Mouse (Mus musculus) kidney, embryonic 16.5 days (tissue): ENCODE results near the gene Mfap5. TPM values are rescaled to one million over a fixed set of nuclear protein-coding genes. Genes with fewer than 3 reads are reported as not detected.
"Not testable (repeated sequence)": the region's sequence is repeated elsewhere in the genome, so short reads cannot be mapped to it uniquely, and the experiment has no call there.

Experiments used
- ATAC-seq: fragments of 200-750 bp; cut with Nextera tagmentation; 2 replicates; pipeline ENCODE4 v1.8.0; 2017; ENCODE audit warnings: moderate TSS enrichment; ENCODE audit not compliant: low FRiP score, low TSS enrichment
- H3K27ac ChIP-seq: fragments of 300-500 bp; sonication (generic); 2 replicates; pipeline ENCODE4 v1.5.1; 2014; ENCODE audit warnings: low read length
- H3K27me3 ChIP-seq: fragments of 300-500 bp; sonication (generic); 2 replicates; pipeline ENCODE4 v1.6.1; 2014; ENCODE audit warnings: low read length, control low read depth, mixed read lengths; ENCODE audit not compliant: insufficient read depth
- H3K36me3 ChIP-seq: fragments of 300-500 bp; sonication (generic); 2 replicates; pipeline ENCODE4 v1.6.1; 2014; ENCODE audit warnings: low read length, control low read depth, mixed read lengths; ENCODE audit not compliant: insufficient read depth
- H3K4me1 ChIP-seq: fragments of 300-500 bp; sonication (generic); 2 replicates; pipeline ENCODE4 v1.6.1; 2014; ENCODE audit warnings: low read length, control low read depth, mixed read lengths; ENCODE audit not compliant: insufficient read depth
- H3K4me2 ChIP-seq: fragments of 300-500 bp; sonication (generic); replicated peaks from 2 replicates; pipeline ENCODE4 v1.6.1; 2014; ENCODE audit warnings: low read depth, low read length
- H3K4me3 ChIP-seq: fragments of 300-500 bp; sonication (generic); 2 replicates; pipeline ENCODE4 v1.5.1; 2014; ENCODE audit warnings: mild to moderate bottlenecking, low read length
- H3K9ac ChIP-seq: fragments of 300-500 bp; sonication (generic); replicated peaks from 2 replicates; pipeline ENCODE4 v1.6.1; 2014; ENCODE audit warnings: low read length
- H3K9me3 ChIP-seq: fragments of 300-500 bp; sonication (generic); 2 replicates; pipeline ENCODE4 v1.6.1; 2016; ENCODE audit warnings: low read length, control low read depth
- WGBS: fragments of 180-500 bp; shearing (Covaris S2); extraction: QIAGEN DNeasy Blood & Tissue Kit; methylation state at CpG from one replicate; pipeline ENCODE4 v1.1.7; 2014; 5-methylcytosine and 5-hydroxymethylcytosine counted together
- polyA plus RNA-seq: library from polyadenylated mRNA; unstranded; fragments of >200 nt; fragmentation: Nextera tagmentation; extraction: Ambion mirVana; gene quantifications from 2 replicates; pipeline ENCODE4 v1.2.1, GENCODE M21; 2015

Gene Mfap5
- polyA plus RNA-seq, 1 experiment from 2014 or later = 28.0 TPM

DNA sequence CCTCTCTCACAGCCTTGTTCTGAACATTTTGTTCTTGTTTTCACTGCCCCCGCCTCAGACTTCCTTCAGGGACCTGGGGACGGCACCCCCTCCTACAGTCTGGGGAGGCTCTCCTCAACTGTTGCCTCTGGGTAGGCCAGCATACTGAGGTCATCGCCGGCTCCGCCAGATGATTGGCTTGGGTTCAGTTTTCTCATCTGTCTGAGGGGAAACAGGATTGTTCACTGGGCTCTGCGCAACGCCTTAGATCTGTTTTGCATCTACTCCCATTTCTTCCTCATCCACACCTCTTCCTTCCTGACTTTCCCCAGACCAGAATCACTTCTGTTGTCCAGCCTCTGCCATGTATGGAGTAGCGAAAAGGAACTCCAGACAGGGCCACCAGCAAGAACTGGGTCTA, 2.8 kb downstream of the Mfap5 start:
- H3K36me3 ChIP-seq = no peaks in the 10 kb centered on the region
- H3K9ac ChIP-seq = no peak overlapping the region
- H3K4me1 ChIP-seq = peaks cover 12% of the 10 kb centered on the region; the same call in 1 of the 2 replicates
- no peak overlapping the region for H3K4me3 ChIP-seq
- H3K27me3 ChIP-seq = no peaks in the 10 kb centered on the region
- H3K9me3 ChIP-seq = no peaks in the 10 kb centered on the region
- ATAC-seq = no peak; the same call in 1 of the 2 replicates
- no peak overlapping the region for H3K27ac ChIP-seq
- H3K4me2 ChIP-seq = no peak overlapping the region
- WGBS = 71% methylated on average over 8 of the region's 8 CpGs

DNA sequence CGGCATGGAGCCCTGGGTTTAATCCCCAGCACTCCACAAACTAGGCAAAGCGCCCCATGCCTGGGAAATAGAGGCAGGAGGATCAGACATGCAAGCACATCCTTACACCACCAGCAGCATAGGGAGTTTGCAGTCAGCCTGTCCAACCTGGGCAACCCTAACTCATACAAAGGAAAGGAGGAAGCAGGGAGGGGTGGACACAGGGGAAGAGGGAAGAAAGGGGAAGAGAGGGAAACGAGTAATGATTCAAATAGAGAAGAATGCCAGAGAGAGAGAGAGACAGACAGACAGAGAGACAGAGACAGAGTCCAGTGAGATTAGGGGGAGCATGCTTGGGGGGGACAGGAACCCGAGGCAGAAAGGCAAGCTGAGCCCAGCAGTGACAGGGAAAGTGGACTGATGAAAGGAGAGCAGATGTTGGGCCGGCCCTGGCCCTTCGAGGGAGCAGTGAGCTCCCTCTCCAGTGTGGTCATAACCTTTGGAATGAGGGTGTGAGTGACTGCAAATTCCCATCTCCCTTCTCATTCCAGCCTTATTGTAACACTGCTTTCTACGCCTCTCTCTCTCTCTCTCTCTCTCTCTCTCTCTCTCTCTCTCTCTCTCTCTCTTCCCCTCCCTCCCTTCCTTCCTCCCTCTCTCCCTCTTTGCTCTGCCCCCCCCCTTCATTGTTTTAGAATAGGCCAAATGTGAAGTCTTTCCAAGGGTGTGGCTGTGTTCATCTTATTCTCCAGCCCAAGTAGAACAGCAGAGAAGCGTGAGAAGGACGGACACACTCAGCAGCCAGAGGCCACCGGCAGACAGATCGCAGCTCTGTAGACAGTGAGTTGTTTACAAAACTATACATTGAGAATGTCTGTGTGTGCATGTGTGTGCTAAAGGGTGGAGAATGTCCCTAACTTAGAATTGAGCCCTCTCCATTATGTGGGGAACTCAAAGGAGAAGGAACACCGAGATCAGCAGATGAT, 7.6 kb downstream of the Mfap5 start:
- ATAC-seq = peak; percentile 35; the same call in 1 of the 2 replicates
- H3K27ac ChIP-seq = no peak overlapping the region
- H3K4me3 ChIP-seq = no peak overlapping the region
- no peaks in the 10 kb centered on the region for H3K27me3 ChIP-seq
- no peaks in the 10 kb centered on the region for H3K4me1 ChIP-seq
- H3K9me3 ChIP-seq = no peaks in the 10 kb centered on the region
- H3K4me2 ChIP-seq = no peak overlapping the region
- no peak overlapping the region for H3K9ac ChIP-seq
- H3K36me3 ChIP-seq = no peaks in the 10 kb centered on the region
- WGBS = 53% methylated on average over 12 of the region's 12 CpGs

DNA sequence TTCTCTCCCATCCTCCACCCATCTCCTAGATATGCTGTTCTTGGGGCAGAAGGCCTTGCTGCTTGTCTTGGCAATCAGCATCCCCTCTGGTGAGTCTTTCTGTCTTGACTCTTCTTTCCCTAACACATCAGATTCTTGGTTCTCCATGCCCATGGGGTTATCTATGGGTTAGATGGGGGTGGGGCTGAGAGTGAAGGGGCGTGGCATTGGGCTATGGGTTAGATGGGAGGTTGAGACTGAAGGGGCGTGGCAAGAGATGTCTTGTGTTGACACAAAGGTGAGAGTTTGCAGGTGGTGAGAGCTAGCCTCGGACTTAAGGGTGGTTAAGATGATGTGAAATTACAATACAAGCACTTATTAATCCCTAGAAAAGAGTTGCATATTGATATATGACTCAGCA, 8.7 kb downstream of the Mfap5 start:
- no peaks in the 10 kb centered on the region for H3K27me3 ChIP-seq
- H3K9me3 ChIP-seq = no peaks in the 10 kb centered on the region
- 83% methylated on average over 3 of the region's 3 CpGs for WGBS

DNA sequence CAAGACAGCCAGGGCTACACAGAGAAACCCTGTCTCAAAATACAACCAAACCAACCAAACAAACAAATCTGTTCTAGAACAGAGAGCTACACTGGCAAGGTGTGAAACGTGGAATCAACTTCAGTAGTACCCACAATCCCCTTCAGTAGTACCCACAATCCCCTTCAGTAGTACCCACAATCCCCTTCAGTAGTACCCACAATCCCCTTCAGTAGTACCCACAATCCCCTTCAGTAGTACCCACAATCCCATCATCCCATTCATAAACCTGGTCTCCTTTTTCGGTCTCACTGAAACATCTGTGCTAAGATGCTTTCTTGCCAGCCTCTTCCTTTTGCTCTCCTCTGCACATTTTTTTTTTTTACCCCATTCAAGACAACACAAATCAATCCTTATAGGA, 10.1 kb downstream of the Mfap5 start:
- 91% methylated on average over 2 of the region's 2 CpGs for WGBS
- not testable (repeated sequence) for H3K9me3 ChIP-seq, H3K4me3 ChIP-seq, H3K36me3 ChIP-seq, H3K27ac ChIP-seq, H3K27me3 ChIP-seq, H3K4me2 ChIP-seq, ATAC-seq, H3K9ac ChIP-seq, H3K4me1 ChIP-seq

More for the DNA sequence above, 8.7 kb downstream of the Mfap5 start:
- no peak overlapping the region for H3K27ac ChIP-seq
- no peaks in the 10 kb centered on the region for H3K4me1 ChIP-seq
- no peak overlapping the region; the same call in 1 of the 2 replicates for H3K4me2 ChIP-seq
- H3K4me3 ChIP-seq = no peak overlapping the region
- H3K9ac ChIP-seq = no peak overlapping the region
- no peak for ATAC-seq
- no peaks in the 10 kb centered on the region for H3K36me3 ChIP-seq

DNA sequence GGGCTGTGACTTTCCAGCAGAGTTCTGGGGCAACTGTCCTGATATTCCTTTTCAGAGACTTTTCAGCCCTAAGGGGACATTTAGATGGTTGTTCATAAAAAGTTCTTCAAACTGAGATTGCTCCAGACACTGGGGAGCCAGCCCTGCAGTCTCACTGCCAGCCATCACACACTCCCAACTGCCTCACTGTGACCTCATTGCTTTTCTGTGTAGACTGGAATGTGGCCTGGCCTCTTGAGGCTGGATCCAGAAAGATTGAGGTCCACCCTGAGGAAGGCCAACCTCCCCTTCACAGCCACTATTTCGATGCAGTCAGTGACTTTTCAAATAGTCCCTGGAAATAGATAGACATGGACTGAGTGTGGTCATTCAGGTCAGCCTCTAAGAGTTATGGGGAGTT, 12.0 kb downstream of the Mfap5 start:
- no peaks in the 10 kb centered on the region for H3K36me3 ChIP-seq
- 48% methylated on average over 1 of the region's 1 CpGs for WGBS
- H3K4me2 ChIP-seq = no peak overlapping the region
- H3K27ac ChIP-seq = no peak overlapping the region
- no peaks in the 10 kb centered on the region for H3K9me3 ChIP-seq
- no peak overlapping the region for H3K9ac ChIP-seq
- H3K4me1 ChIP-seq = no peaks in the 10 kb centered on the region
- no peak for ATAC-seq
- H3K4me3 ChIP-seq = no peak overlapping the region
- H3K27me3 ChIP-seq = no peaks in the 10 kb centered on the region

DNA sequence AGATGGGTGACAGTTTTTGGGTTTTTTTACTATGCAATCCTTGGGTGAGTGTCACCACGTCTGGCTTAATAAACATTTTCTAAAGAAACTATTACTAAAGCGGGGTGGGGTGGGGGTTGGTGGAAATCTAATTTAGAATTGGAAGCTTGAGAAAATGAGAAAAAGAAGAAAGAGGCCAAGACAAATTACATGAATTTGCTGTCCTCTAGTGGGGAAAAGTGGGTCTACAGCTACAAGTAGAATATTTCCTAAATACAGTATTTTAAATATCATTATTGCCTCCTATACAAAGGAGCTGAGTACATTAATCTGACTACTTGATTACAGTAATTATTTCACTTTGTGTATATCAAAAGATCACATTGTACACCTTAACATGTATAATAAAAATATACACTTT, 13.7 kb downstream of the Mfap5 start:
- no peak overlapping the region for H3K4me2 ChIP-seq
- no peak for ATAC-seq
- no peaks in the 10 kb centered on the region for H3K27me3 ChIP-seq
- H3K4me1 ChIP-seq = no peaks in the 10 kb centered on the region
- H3K9me3 ChIP-seq = no peaks in the 10 kb centered on the region
- WGBS = 51% methylated on average over 2 of the region's 2 CpGs
- no peak overlapping the region for H3K4me3 ChIP-seq
- no peaks in the 10 kb centered on the region for H3K36me3 ChIP-seq
- no peak overlapping the region for H3K9ac ChIP-seq
- H3K27ac ChIP-seq = no peak overlapping the region

DNA sequence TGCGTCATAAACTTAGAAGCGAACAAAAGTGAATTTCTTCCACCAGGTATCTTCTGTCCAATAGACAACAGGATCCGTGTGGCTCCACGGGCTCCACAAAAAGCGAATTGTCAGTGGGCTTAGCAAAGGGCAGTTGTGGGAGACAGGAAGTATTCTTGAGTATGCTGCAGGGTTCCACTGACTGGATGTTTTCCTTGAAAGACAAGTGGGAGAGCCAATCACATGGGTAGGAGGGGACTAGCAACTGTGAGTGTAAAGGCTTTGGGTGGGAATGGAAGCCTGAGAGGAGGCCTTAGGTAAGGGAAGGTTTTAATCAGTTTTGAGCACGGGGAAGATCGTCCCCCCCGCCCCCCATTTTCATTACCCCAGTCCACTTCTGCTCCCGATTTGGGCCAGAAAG, 16.9 kb downstream of the Mfap5 start:
- Histone ChIP-seq H3K4me3 (no peak overlapping the region), H3K27me3 (no peaks in the 10 kb centered on the region), H3K27ac (no peak overlapping the region), H3K9ac (no peak overlapping the region), H3K36me3 (no peaks in the 10 kb centered on the region), H3K4me1 (no peaks in the 10 kb centered on the region), H3K9me3 (no peaks in the 10 kb centered on the region), H3K4me2 (no peak overlapping the region; the same call in 1 of the 2 replicates)
- WGBS = 68% methylated on average over 9 of the region's 9 CpGs
- ATAC-seq = peak; percentile 82; the same call in 1 of the 2 replicates

DNA sequence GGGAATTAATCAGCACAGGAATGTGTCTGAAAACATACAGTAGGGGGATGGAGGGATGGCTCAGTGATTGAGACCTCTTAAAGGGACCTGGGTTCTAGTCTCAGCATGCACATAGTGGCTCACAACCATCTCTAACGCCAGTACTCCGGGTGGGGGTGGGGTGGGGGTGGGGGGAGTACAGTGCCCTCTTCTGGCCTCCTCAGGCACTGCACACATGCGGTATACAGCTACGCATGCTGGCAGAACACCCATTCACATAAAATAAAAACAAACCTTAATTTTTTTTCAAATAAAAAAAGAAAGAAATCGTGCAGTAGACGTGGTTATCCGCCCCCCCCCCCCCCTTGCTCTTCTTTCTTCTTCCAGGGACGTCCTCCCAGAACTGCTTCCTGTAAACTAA, 17.6 kb downstream of the Mfap5 start:
- Histone ChIP-seq H3K4me2 (no peak overlapping the region), H3K36me3 (no peaks in the 10 kb centered on the region), H3K4me3 (no peak overlapping the region), H3K9me3 (no peaks in the 10 kb centered on the region), H3K27ac (no peak overlapping the region), H3K9ac (no peak overlapping the region), H3K4me1 (no peaks in the 10 kb centered on the region), H3K27me3 (no peaks in the 10 kb centered on the region)
- ATAC-seq = no peak
- WGBS = 86% methylated on average over 8 of the region's 8 CpGs

DNA sequence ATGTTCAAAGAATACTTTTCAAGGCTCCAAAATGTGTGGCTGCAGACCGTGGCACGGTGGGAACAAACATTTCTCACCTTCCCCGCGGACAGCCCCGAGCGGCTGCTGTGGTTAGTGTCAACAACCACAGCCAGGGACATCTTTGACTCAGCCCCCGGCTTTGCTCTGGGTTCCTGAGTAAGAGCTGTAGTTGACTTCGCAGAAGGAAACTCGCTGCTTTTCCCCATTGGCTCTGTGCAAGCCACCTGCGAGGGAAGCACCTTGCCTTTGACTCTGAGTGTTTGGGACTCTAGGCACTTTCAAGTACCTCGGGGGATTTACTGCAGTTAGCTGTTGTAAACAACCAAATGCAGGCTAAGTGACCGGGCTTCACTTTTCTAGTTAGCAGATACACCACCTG, 22.0 kb downstream of the Mfap5 start:
- no peaks in the 10 kb centered on the region for H3K36me3 ChIP-seq
- ATAC-seq = no peak
- H3K9me3 ChIP-seq = no peaks in the 10 kb centered on the region
- no peak overlapping the region for H3K4me3 ChIP-seq
- WGBS = 32% methylated on average over 12 of the region's 12 CpGs
- H3K9ac ChIP-seq = no peak overlapping the region
- H3K27ac ChIP-seq = no peak overlapping the region
- no peak overlapping the region for H3K4me2 ChIP-seq
- no peaks in the 10 kb centered on the region for H3K4me1 ChIP-seq
- no peaks in the 10 kb centered on the region for H3K27me3 ChIP-seq

DNA sequence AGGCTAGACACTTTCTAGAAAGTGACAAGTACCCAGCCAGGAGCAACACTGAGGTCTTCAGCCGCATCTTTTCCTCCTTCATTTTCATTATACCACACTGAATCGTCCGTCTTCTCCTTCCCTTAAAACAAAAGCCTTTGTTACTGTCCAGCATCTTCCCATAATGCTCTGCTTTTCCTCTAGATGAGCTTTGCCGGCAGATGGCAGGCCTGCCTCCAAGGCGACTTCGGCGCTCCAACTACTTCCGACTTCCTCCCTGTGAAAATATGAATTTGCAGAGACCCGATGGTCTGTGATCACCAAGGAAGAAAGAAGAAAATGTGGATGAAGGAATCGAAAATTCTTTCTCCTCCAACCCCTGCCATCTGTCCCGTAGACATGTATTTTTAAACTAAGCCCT, 22.5 kb downstream of the Mfap5 start:
- H3K27me3 ChIP-seq = no peaks in the 10 kb centered on the region
- 0 out of 2 replicates have a peak, but pooled peaks cover 3% of the 10 kb centered on the region for H3K4me1 ChIP-seq
- no peak overlapping the region for H3K4me3 ChIP-seq
- no peak for ATAC-seq
- H3K36me3 ChIP-seq = no peaks in the 10 kb centered on the region
- H3K27ac ChIP-seq = no peak overlapping the region
- H3K9me3 ChIP-seq = no peaks in the 10 kb centered on the region
- no peak overlapping the region for H3K4me2 ChIP-seq
- no peak overlapping the region for H3K9ac ChIP-seq
- 81% methylated on average over 11 of the region's 11 CpGs for WGBS
